Mouse (Mus musculus): ENCODE measurements around the gene Slc7a11. TPM values are rescaled to one million over a fixed set of nuclear protein-coding genes. Genes with fewer than 3 reads are reported as not detected.

Slc7a11 gene
- total and polyA plus RNA-seq, 2 experiments from 2014 or later: 0.04 to 0.08 TPM

DNA sequence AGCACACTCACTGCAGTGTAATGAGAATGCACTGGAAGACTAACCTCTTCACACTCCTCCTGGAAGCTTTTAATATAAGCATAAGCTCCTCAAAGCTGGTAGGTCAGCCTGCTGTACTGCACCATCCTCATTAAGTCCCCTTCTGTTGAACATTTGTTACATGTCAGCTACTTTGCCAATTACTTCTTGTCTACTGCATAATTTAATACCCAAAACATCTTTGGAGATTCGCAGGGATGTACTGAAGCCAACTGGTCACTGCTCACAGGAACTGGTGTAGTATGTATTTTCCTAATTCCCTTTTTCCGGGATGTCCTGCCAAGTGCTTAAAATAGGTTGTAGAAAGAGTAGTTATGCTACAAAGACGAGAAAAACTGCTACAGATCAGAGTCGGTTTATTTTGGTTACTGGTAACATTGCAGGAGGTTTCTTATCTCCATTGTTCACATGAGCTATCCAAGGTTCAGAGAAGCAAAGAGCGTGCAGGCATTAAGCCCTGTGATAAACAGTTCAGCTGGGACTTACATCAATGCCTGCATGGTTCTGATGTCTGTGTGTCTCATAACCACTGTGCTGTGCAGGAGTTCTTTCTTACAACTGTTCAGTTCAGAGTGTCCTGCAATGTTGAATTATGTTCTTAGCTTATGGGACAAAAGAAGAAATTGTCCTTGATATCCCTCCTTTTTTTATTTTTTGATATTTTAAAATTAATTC lies 439.3 kb downstream of the Slc7a11 start:
- Histone ChIP-seq H3K27ac (ENCODE audit: low read depth) (peak overlapping the region; percentile 31; the same call in 1 of the 2 replicates), H3K4me3 (ENCODE audit: low read depth, low read length) (no peak overlapping the region), H3K9me3 (replicated peaks; ENCODE audit: control insufficient read depth, low read length) (no peaks in the 10 kb centered on the region), H3K4me1 (ENCODE audit: control insufficient read depth, insufficient read depth) (peaks cover 7% of the 10 kb centered on the region; the same call in 1 of the 2 replicates), H3K36me3 (replicated peaks; ENCODE audit: control insufficient read depth, insufficient read depth, low read length) (no peaks in the 10 kb centered on the region), H3K27me3 (ENCODE audit: control insufficient read depth, insufficient read depth, low read length) (no peaks in the 10 kb centered on the region), H3K9ac (replicated peaks; ENCODE audit: low read depth, low read length) (no peak overlapping the region), H3K4me2 (ENCODE audit: low read depth, low read length) (no peak overlapping the region)
- TF ChIP-seq CTCF (IDR thresholded peaks at IDR 0.05; ENCODE audit: low read depth) (no peak), EP300 (IDR thresholded peaks at IDR 0.05; ENCODE audit: low read depth) (no peak)
- 16% methylated on average over 5 of the region's 5 CpGs for WGBS
- peak; percentile 8 for DNase-seq (ENCODE audit: low spot score)
- ATAC-seq (ENCODE audit: insufficient read depth, low read depth): no peak

DNA sequence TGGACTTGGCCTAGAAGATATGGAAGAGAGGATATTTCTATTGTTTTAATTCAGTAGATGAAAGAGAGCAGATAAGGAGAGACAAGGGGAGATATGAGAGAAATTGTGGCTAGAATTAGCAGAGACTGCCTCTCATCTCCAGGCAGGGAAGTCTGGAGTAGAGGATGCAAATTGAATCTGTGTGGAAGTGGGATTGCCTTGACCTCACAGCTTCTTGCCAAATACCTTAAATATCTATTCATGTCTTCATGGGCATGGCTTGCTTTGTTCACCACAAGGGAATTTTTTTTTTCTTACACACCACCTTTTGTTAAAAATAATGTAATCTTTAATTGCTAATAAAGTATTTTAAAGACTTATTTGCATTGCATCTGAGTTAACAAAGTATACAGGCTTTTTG lies 441.3 kb downstream of the Slc7a11 start:
- H3K9ac ChIP-seq (replicated peaks; ENCODE audit: low read depth, low read length): no peak overlapping the region
- no peaks in the 10 kb centered on the region for H3K36me3 ChIP-seq (replicated peaks; ENCODE audit: control insufficient read depth, insufficient read depth, low read length)
- no peak overlapping the region for H3K27ac ChIP-seq (ENCODE audit: low read depth)
- H3K27me3 ChIP-seq (ENCODE audit: control insufficient read depth, insufficient read depth, low read length): no peaks in the 10 kb centered on the region
- H3K4me1 ChIP-seq (ENCODE audit: control insufficient read depth, insufficient read depth): peaks cover 7% of the 10 kb centered on the region; the same call in 1 of the 2 replicates
- no peak overlapping the region for H3K4me3 ChIP-seq (ENCODE audit: low read depth, low read length)
- no peak overlapping the region for H3K4me2 ChIP-seq (ENCODE audit: low read depth, low read length)
- ATAC-seq (ENCODE audit: insufficient read depth, low read depth) (no peak), DNase-seq (ENCODE audit: low spot score) (no peak)
- TF ChIP-seq CTCF (IDR thresholded peaks at IDR 0.05; ENCODE audit: low read depth): no peak
- no peak for TF ChIP-seq EP300 (IDR thresholded peaks at IDR 0.05; ENCODE audit: low read depth)
- no peaks in the 10 kb centered on the region for H3K9me3 ChIP-seq (replicated peaks; ENCODE audit: control insufficient read depth, low read length)

DNA sequence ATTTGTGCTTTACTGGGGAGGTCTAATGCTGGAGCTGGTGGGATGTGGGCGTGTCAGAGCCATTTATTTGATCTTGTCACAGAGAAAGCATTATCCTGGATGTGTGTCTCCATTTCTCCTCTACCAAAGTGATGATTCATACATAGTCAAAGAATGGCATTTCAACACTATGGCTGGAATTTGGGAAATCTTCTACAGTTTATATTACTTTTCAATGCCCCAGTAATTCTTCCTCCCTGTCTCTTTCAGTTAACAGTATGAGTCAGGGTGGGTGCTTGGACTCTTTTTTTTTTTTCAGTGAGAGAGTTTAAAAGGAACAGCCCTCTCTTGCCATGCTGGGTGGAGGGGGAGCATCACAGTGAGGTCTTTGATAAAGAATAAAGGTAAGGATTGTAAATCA lies 441.8 kb downstream of the Slc7a11 start:
- no peak overlapping the region for H3K9ac ChIP-seq (replicated peaks; ENCODE audit: low read depth, low read length)
- no peak overlapping the region for H3K4me3 ChIP-seq (ENCODE audit: low read depth, low read length)
- H3K27ac ChIP-seq (ENCODE audit: low read depth): no peak overlapping the region
- WGBS: 71% methylated on average over 1 of the region's 1 CpGs
- no peak for ATAC-seq (ENCODE audit: insufficient read depth, low read depth)
- no peaks in the 10 kb centered on the region for H3K36me3 ChIP-seq (replicated peaks; ENCODE audit: control insufficient read depth, insufficient read depth, low read length)
- peaks cover 7% of the 10 kb centered on the region; the same call in 1 of the 2 replicates for H3K4me1 ChIP-seq (ENCODE audit: control insufficient read depth, insufficient read depth)
- H3K4me2 ChIP-seq (ENCODE audit: low read depth, low read length): no peak overlapping the region
- TF ChIP-seq CTCF (IDR thresholded peaks at IDR 0.05; ENCODE audit: low read depth): no peak
- no peak for TF ChIP-seq EP300 (IDR thresholded peaks at IDR 0.05; ENCODE audit: low read depth)
- H3K27me3 ChIP-seq (ENCODE audit: control insufficient read depth, insufficient read depth, low read length): no peaks in the 10 kb centered on the region
- no peak for DNase-seq (ENCODE audit: low spot score)
- no peaks in the 10 kb centered on the region for H3K9me3 ChIP-seq (replicated peaks; ENCODE audit: control insufficient read depth, low read length)

DNA sequence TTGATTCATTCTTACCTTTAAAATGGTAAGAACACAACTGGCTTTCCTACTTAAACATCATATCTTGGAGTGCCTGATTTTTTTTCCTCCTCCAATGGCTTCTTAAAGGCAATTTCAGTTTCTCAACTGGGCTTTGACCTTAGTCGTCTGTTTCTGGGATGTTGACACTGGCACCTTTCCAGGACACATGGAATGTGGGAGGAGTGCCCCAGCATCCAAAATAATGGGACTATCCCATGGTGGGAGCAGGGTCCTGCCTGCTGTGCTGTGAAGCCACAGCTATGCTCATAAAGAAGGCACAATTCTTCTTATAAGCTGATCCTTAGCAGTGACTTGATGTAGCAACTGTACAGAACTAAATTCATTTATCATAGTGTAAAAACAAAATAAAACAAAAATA lies 450.5 kb downstream of the Slc7a11 start:
- H3K4me2 ChIP-seq (ENCODE audit: low read depth, low read length): no peak overlapping the region
- no peak overlapping the region for H3K4me3 ChIP-seq (ENCODE audit: low read depth, low read length)
- no peaks in the 10 kb centered on the region for H3K36me3 ChIP-seq (replicated peaks; ENCODE audit: control insufficient read depth, insufficient read depth, low read length)
- ATAC-seq (ENCODE audit: insufficient read depth, low read depth): no peak
- 12% methylated on average over 1 of the region's 1 CpGs for WGBS
- DNase-seq (ENCODE audit: low spot score): no peak
- H3K4me1 ChIP-seq (ENCODE audit: control insufficient read depth, insufficient read depth): no peaks in the 10 kb centered on the region
- no peaks in the 10 kb centered on the region for H3K27me3 ChIP-seq (ENCODE audit: control insufficient read depth, insufficient read depth, low read length)
- no peak overlapping the region for H3K9ac ChIP-seq (replicated peaks; ENCODE audit: low read depth, low read length)
- no peak overlapping the region for H3K27ac ChIP-seq (ENCODE audit: low read depth)
- TF ChIP-seq EP300 (IDR thresholded peaks at IDR 0.05; ENCODE audit: low read depth) (no peak), CTCF (IDR thresholded peaks at IDR 0.05; ENCODE audit: low read depth) (no peak)
- H3K9me3 ChIP-seq (replicated peaks; ENCODE audit: control insufficient read depth, low read length): no peaks in the 10 kb centered on the region

DNA sequence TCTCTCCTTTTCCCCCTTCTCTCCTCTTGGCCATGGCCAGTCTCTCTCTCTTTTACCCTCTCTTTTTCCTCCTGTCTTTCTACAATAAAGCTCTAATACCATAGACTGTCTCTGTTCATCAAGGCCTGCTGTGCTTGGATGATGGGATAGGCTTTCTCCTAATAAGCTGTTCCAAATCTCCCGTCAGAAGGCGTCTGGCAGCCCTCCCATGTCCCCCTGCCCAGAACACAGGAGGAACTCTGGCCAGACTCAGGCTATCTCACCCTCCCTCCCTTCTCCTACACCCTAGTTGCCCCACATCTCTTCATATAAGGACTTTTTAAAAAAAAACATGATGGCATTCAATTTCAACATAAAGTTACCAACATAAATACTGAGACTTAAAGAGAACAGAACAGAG lies 456.2 kb downstream of the Slc7a11 start:
- Histone ChIP-seq H3K27me3 (ENCODE audit: control insufficient read depth, insufficient read depth, low read length) (no peaks in the 10 kb centered on the region), H3K36me3 (replicated peaks; ENCODE audit: control insufficient read depth, insufficient read depth, low read length) (no peaks in the 10 kb centered on the region), H3K4me1 (ENCODE audit: control insufficient read depth, insufficient read depth) (no peaks in the 10 kb centered on the region), H3K9me3 (replicated peaks; ENCODE audit: control insufficient read depth, low read length) (no peaks in the 10 kb centered on the region), H3K4me2 (ENCODE audit: low read depth, low read length) (no peak overlapping the region), H3K27ac (ENCODE audit: low read depth) (no peak overlapping the region), H3K4me3 (ENCODE audit: low read depth, low read length) (no peak overlapping the region), H3K9ac (replicated peaks; ENCODE audit: low read depth, low read length) (no peak overlapping the region)
- ATAC-seq (ENCODE audit: insufficient read depth, low read depth): no peak
- TF ChIP-seq CTCF (IDR thresholded peaks at IDR 0.05; ENCODE audit: low read depth) (no peak), EP300 (IDR thresholded peaks at IDR 0.05; ENCODE audit: low read depth) (no peak)
- no peak for DNase-seq (ENCODE audit: low spot score)
- WGBS: 63% methylated on average over 2 of the region's 2 CpGs

DNA sequence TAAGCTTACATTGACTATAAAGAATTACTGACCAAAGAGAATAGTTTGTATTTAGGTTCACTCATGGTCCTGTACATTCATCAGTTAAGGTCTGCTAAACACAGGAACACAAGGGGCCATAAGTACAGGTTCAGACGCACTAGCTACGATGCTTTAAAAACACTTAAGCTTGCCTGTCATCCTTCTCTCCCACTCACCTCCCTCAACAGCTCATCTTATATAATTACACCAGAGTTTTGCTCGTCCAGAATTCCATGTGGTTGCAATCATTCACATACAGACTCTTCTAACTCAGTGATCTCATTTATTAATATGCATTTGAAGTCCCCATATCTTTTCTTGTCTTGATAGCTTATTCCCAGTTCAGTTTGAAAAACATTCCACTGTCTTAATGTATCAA lies 458.6 kb downstream of the Slc7a11 start:
- no peak for ATAC-seq (ENCODE audit: insufficient read depth, low read depth)
- 40% methylated on average over 3 of the region's 3 CpGs for WGBS
- no peak for DNase-seq (ENCODE audit: low spot score)
- no peak overlapping the region for H3K9ac ChIP-seq (replicated peaks; ENCODE audit: low read depth, low read length)
- H3K36me3 ChIP-seq (replicated peaks; ENCODE audit: control insufficient read depth, insufficient read depth, low read length): no peaks in the 10 kb centered on the region
- H3K4me2 ChIP-seq (ENCODE audit: low read depth, low read length): no peak overlapping the region
- TF ChIP-seq EP300 (IDR thresholded peaks at IDR 0.05; ENCODE audit: low read depth): no peak
- no peak for TF ChIP-seq CTCF (IDR thresholded peaks at IDR 0.05; ENCODE audit: low read depth)
- H3K4me3 ChIP-seq (ENCODE audit: low read depth, low read length): no peak overlapping the region
- no peaks in the 10 kb centered on the region for H3K9me3 ChIP-seq (replicated peaks; ENCODE audit: control insufficient read depth, low read length)
- H3K4me1 ChIP-seq (ENCODE audit: control insufficient read depth, insufficient read depth): no peaks in the 10 kb centered on the region
- no peak overlapping the region for H3K27ac ChIP-seq (ENCODE audit: low read depth)
- H3K27me3 ChIP-seq (ENCODE audit: control insufficient read depth, insufficient read depth, low read length): no peaks in the 10 kb centered on the region

Data from heart, postnatal 0 days (tissue).